Mouse (Mus musculus) midbrain, embryonic 14.5 days (tissue): ENCODE data around the gene Sgsm2. TPM values are rescaled to one million over a fixed set of nuclear protein-coding genes. Genes with fewer than 3 reads are reported as not detected.

Experiments used
- ATAC-seq: fragments of 200-750 bp; cut with Nextera tagmentation; 2 replicates; pipeline ENCODE4 v1.8.0; 2017; ENCODE audit warnings: moderate number of reproducible peaks, moderate library complexity; ENCODE audit not compliant: low FRiP score, low TSS enrichment
- DNase-seq: peaks from one replicate; pipeline ENCODE4 v3.0.0-alpha.2; 2015
- H3K27ac ChIP-seq: fragments of 300-500 bp; sonication (generic); replicated peaks from 2 replicates; pipeline ENCODE4 v1.5.1; 2014; ENCODE audit warnings: mild to moderate bottlenecking, low read depth, low read length, moderate library complexity
- H3K27me3 ChIP-seq: fragments of 300-500 bp; sonication (generic); 2 replicates; pipeline ENCODE4 v1.6.1; 2014; ENCODE audit warnings: low read length, control low read depth, mixed read lengths; ENCODE audit not compliant: control insufficient read depth, insufficient read depth
- H3K36me3 ChIP-seq: fragments of 300-500 bp; sonication (generic); 2 replicates; pipeline ENCODE4 v1.6.1; 2014; ENCODE audit warnings: low read length, control low read depth; ENCODE audit not compliant: control insufficient read depth, insufficient read depth
- H3K4me1 ChIP-seq: fragments of 300-500 bp; sonication (generic); 2 replicates; pipeline ENCODE4 v1.6.1; 2014; ENCODE audit warnings: mild to moderate bottlenecking, antibody characterized with exemption, low read length, control low read depth; ENCODE audit not compliant: control insufficient read depth, insufficient read depth
- H3K4me2 ChIP-seq: fragments of 300-500 bp; sonication (generic); 2 replicates; pipeline ENCODE4 v1.6.1; 2014; ENCODE audit warnings: mild to moderate bottlenecking, low read length, moderate library complexity
- H3K4me3 ChIP-seq: fragments of 300-500 bp; sonication (generic); replicated peaks from 2 replicates; pipeline ENCODE4 v1.5.1; 2014; ENCODE audit warnings: low read depth, low read length
- H3K9ac ChIP-seq: fragments of 300-500 bp; sonication (generic); replicated peaks from 2 replicates; pipeline ENCODE4 v1.6.1; 2014; ENCODE audit warnings: mild to moderate bottlenecking, low read length, moderate library complexity
- H3K9me3 ChIP-seq: fragments of 300-500 bp; sonication (generic); 2 replicates; pipeline ENCODE4 v1.6.1; 2016; ENCODE audit warnings: low read length, control low read depth, mixed read lengths; ENCODE audit not compliant: control insufficient read depth
- WGBS: fragments of 180-500 bp; shearing (Covaris S2); extraction: QIAGEN DNeasy Blood & Tissue Kit; methylation state at CpG from one replicate; pipeline ENCODE4 v1.1.7; 2014; 5-methylcytosine and 5-hydroxymethylcytosine counted together
- polyA plus RNA-seq: library from polyadenylated mRNA; unstranded; fragments of >200 nt; fragmentation: Nextera tagmentation; extraction: Ambion mirVana; gene quantifications from 2 replicates; pipeline ENCODE4 v1.2.1, GENCODE M21; 2014

The Sgsm2 gene
- polyA plus RNA-seq, 1 experiment from 2014 or later: 25.7 TPM

DNA sequence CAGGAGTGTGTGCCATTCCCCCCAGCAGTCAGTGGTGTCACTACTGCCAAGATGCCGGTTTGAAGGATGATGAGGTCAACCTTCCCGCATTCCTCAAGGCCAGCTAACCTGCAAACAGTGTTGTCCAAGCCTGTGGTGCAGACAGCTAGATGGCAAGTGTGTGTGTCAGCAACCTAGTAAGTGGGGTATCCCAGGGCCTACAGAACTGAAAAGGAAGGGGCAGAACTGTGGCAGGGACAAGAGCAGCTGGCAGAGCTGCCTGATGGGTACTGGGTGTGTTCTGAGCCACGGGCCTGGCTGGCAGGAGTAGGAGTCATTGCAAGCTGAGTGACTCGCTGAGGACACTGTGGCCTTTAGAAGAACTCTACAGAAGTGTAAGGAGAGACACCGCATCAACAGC lies 34.7 kb downstream of the Sgsm2 start:
- H3K27me3 ChIP-seq: no peaks in the 10 kb centered on the region
- ATAC-seq: no peak
- H3K4me2 ChIP-seq: no peak overlapping the region
- WGBS: 84% methylated on average over 5 of the region's 5 CpGs
- H3K36me3 ChIP-seq: peaks cover 76% of the 10 kb centered on the region
- H3K4me1 ChIP-seq: no peaks in the 10 kb centered on the region
- H3K9me3 ChIP-seq: no peaks in the 10 kb centered on the region
- no peak overlapping the region for H3K4me3 ChIP-seq
- H3K27ac ChIP-seq: no peak overlapping the region
- H3K9ac ChIP-seq: no peak overlapping the region
- DNase-seq: no peak

- Histone ChIP-seq H3K9ac (no peak overlapping the region), H3K27ac (no peak overlapping the region), H3K27me3 (no peaks in the 10 kb centered on the region), H3K4me2 (no peak overlapping the region), H3K4me1 (no peaks in the 10 kb centered on the region), H3K36me3 (peaks cover 64% of the 10 kb centered on the region), H3K4me3 (no peak overlapping the region), H3K9me3 (no peaks in the 10 kb centered on the region)
- 90% methylated on average over 9 of the region's 9 CpGs for whole genome bisulfite sequencing
- no peak for DNase-seq
- no peak for ATAC-seq
These were observed 39.1 kb downstream of the Sgsm2 start for GRCm38 (mm10) chr11:74857756-74858155.

- Histone ChIP-seq H3K27me3 (no peaks in the 10 kb centered on the region), H3K4me1 (0 out of 2 replicates have a peak, but pooled peaks cover 3% of the 10 kb centered on the region), H3K36me3 (peaks cover 46% of the 10 kb centered on the region), H3K4me3 (no peak overlapping the region), H3K4me2 (no peak overlapping the region), H3K27ac (no peak overlapping the region), H3K9me3 (no peaks in the 10 kb centered on the region), H3K9ac (no peak overlapping the region)
- ATAC-seq: no peak
- no peak for DNase-seq
- 86% methylated on average over 14 of the region's 14 CpGs for WGBS
These were observed 45.7 kb downstream of the Sgsm2 start for GRCm38 (mm10) chr11:74850998-74851661.

- H3K4me3 ChIP-seq: no peak overlapping the region
- no peaks in the 10 kb centered on the region for H3K9me3 ChIP-seq
- 0 out of 2 replicates have a peak overlapping the region, but pooled peaks have one; percentile 20 for H3K27ac ChIP-seq
- no peak overlapping the region for H3K4me2 ChIP-seq
- no peak overlapping the region for H3K9ac ChIP-seq
- peak; percentile 62 for ATAC-seq
- peaks cover 56% of the 10 kb centered on the region for H3K36me3 ChIP-seq
- 0 out of 2 replicates have a peak, but pooled peaks cover 3% of the 10 kb centered on the region for H3K4me1 ChIP-seq
- WGBS: 3% methylated on average over 13 of the region's 13 CpGs
- no peaks in the 10 kb centered on the region for H3K27me3 ChIP-seq
- peak; percentile 85 for DNase-seq
These were observed 48.8 kb downstream of the Sgsm2 start for GRCm38 (mm10) chr11:74847919-74848521.

DNA sequence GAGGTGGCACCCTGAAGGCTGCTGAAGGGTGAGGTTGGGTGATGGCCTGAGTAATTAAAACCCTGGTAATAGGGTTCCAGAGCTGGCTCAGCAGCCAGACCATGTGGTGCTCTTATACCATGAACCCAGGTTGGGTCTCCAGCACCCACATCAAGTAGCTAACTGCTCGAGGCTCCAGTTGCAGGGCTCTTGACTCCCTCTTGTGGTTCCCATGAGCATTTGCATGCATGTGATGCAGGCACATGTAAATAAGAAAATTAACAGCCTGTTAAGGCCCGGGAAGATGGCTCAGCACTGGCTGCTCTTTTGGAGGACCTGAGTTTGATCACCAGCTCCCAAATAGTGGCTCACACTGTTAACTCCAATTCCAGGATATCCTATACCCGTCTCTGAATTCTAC lies 51.1 kb downstream of the Sgsm2 start:
- DNase-seq: no peak
- no peak overlapping the region for H3K27ac ChIP-seq
- ATAC-seq: no peak
- H3K36me3 ChIP-seq: peaks cover 49% of the 10 kb centered on the region
- H3K9me3 ChIP-seq: no peaks in the 10 kb centered on the region
- no peak overlapping the region for H3K4me2 ChIP-seq
- H3K27me3 ChIP-seq: no peaks in the 10 kb centered on the region
- no peak overlapping the region for H3K4me3 ChIP-seq
- WGBS: 73% methylated on average over 3 of the region's 3 CpGs
- H3K4me1 ChIP-seq: 0 out of 2 replicates have a peak, but pooled peaks cover 3% of the 10 kb centered on the region
- H3K9ac ChIP-seq: no peak overlapping the region

GRCm38 (mm10) chr11:74843761-74844160 lies 53.1 kb downstream of the Sgsm2 start:
- H3K27ac ChIP-seq: no peak overlapping the region
- H3K36me3 ChIP-seq: peaks cover 45% of the 10 kb centered on the region

GRCm38 (mm10) chr11:74843435-74843714 lies 53.5 kb downstream of the Sgsm2 start:
- ATAC-seq (no peak), DNase-seq (no peak)
- WGBS: 83% methylated on average over 2 of the region's 2 CpGs

More at GRCm38 (mm10) chr11:74843761-74844160, 53.1 kb downstream of the Sgsm2 start:
- Histone ChIP-seq H3K4me2 (no peak overlapping the region), H3K4me1 (0 out of 2 replicates have a peak, but pooled peaks cover 3% of the 10 kb centered on the region), H3K9me3 (no peaks in the 10 kb centered on the region), H3K9ac (no peak overlapping the region), H3K4me3 (no peak overlapping the region), H3K27me3 (no peaks in the 10 kb centered on the region)
- no peak for ATAC-seq
- DNase-seq: no peak
- WGBS: 71% methylated on average over 5 of the region's 5 CpGs

GRCm38 (mm10) chr11:74842656-74843434 lies 54.0 kb downstream of the Sgsm2 start:
- no peak overlapping the region for H3K4me2 ChIP-seq
- 0 out of 2 replicates have a peak overlapping the region, but pooled peaks have one; percentile 20 for H3K27ac ChIP-seq
- H3K36me3 ChIP-seq: peaks cover 45% of the 10 kb centered on the region
- peaks cover 2% of the 10 kb centered on the region for H3K4me1 ChIP-seq
- DNase-seq: no peak
- no peak overlapping the region for H3K9ac ChIP-seq
- WGBS: 91% methylated on average over 22 of the region's 22 CpGs
- H3K9me3 ChIP-seq: no peaks in the 10 kb centered on the region
- ATAC-seq: no peak
- H3K27me3 ChIP-seq: no peaks in the 10 kb centered on the region
- no peak overlapping the region for H3K4me3 ChIP-seq

More at GRCm38 (mm10) chr11:74843435-74843714, 53.5 kb downstream of the Sgsm2 start:
- H3K36me3 ChIP-seq: peaks cover 45% of the 10 kb centered on the region
- H3K4me3 ChIP-seq: no peak overlapping the region
- no peaks in the 10 kb centered on the region for H3K27me3 ChIP-seq
- H3K4me2 ChIP-seq: no peak overlapping the region
- no peaks in the 10 kb centered on the region for H3K9me3 ChIP-seq
- H3K4me1 ChIP-seq: 0 out of 2 replicates have a peak, but pooled peaks cover 3% of the 10 kb centered on the region
- H3K27ac ChIP-seq: no peak overlapping the region
- H3K9ac ChIP-seq: no peak overlapping the region
